Mouse (Mus musculus) C2C12 (cell line): ENCODE measurements around the gene Ccdc80. TPM values are rescaled to one million over a fixed set of nuclear protein-coding genes. Genes with fewer than 3 reads are reported as not detected.

Source experiments
- H3K27me3 ChIP-seq: one replicate; pipeline ENCODE4 v1.6.1; 2011; ENCODE audit not compliant: control insufficient read depth, insufficient read depth, insufficient read length
- H3K36me3 ChIP-seq: one replicate; pipeline ENCODE4 v1.6.1; 2011; ENCODE audit not compliant: control insufficient read depth, insufficient read depth
- H3K4me3 ChIP-seq: one replicate; pipeline ENCODE4 v1.5.1; 2011; ENCODE audit warnings: mild to moderate bottlenecking, control low read depth; ENCODE audit not compliant: poor library complexity, insufficient read depth, severe bottlenecking
- H3K79me2 ChIP-seq: one replicate; pipeline ENCODE4 v1.6.1; 2011; ENCODE audit not compliant: control insufficient read depth, insufficient read depth
- H3K79me3 ChIP-seq: one replicate; pipeline ENCODE4 v1.6.1; 2011; ENCODE audit warnings: low read depth, control low read depth
- H3ac ChIP-seq: one replicate; pipeline ENCODE3; 2011; ENCODE audit warnings: low read depth; ENCODE audit not compliant: control insufficient read depth, insufficient read length
- CEBPB ChIP-seq: IDR thresholded peaks from one replicate; pipeline ENCODE4 v1.6.1; 2011; ENCODE audit warnings: low read depth, mild to moderate bottlenecking, control low read depth, moderate library complexity
- CTCF ChIP-seq: IDR thresholded peaks from one replicate; pipeline ENCODE4 v1.5.1; 2011; ENCODE audit not compliant: control insufficient read depth, insufficient read depth, insufficient read length
- FOSL1 ChIP-seq: IDR thresholded peaks from one replicate; pipeline ENCODE4 v1.8.0; 2011; ENCODE audit warnings: mild to moderate bottlenecking, low read length; ENCODE audit not compliant: poor library complexity, insufficient read depth, severe bottlenecking
- MAX ChIP-seq: IDR thresholded peaks from one replicate; pipeline ENCODE4 v1.6.1; 2011; ENCODE audit warnings: mild to moderate bottlenecking, control low read depth
- MYOD1 ChIP-seq: IDR thresholded peaks from one replicate; pipeline ENCODE4 v1.6.1; 2011; ENCODE audit warnings: low read depth; ENCODE audit not compliant: control insufficient read depth, insufficient read length
- MYOG ChIP-seq: IDR thresholded peaks from one replicate; pipeline ENCODE4 v1.6.1; 2011; ENCODE audit not compliant: control insufficient read depth, insufficient read length; ENCODE audit errors: extremely low read depth
- USF1 ChIP-seq: IDR thresholded peaks from one replicate; pipeline ENCODE4 v1.6.1; 2011; ENCODE audit warnings: low read depth, mild to moderate bottlenecking, control low read depth, moderate library complexity
- polyA plus RNA-seq: library from polyadenylated mRNA; unstranded; fragments of >200 nt; fragmentation: generic; extraction: Trizol; gene quantifications from one replicate; pipeline ENCODE4 v1.2.1, GENCODE M21; 2012; ENCODE audit warnings: missing spikeins

Gene Ccdc80
- polyA plus RNA-seq, 1 experiment = 5.8 TPM

GRCm38 (mm10) chr16:45098886-45099210 is 5.6 kb downstream of the Ccdc80 start:
- Histone ChIP-seq H3K36me3 (no peaks in the 10 kb centered on the region), H3ac (no peak overlapping the region), H3K4me3 (no peak overlapping the region), H3K79me2 (no peaks in the 10 kb centered on the region), H3K27me3 (no peaks in the 10 kb centered on the region), H3K79me3 (no peaks in the 10 kb centered on the region)
- no peak for TF ChIP-seq MYOD1
- no peak for TF ChIP-seq USF1
- TF ChIP-seq FOSL1 = no peak
- no peak for TF ChIP-seq CEBPB
- no peak for TF ChIP-seq MAX
- TF ChIP-seq CTCF = no peak
- TF ChIP-seq MYOG = no peak

- H3K79me2 ChIP-seq = no peaks in the 10 kb centered on the region
- H3K36me3 ChIP-seq = no peaks in the 10 kb centered on the region
- no peak overlapping the region for H3ac ChIP-seq
- H3K4me3 ChIP-seq = no peak overlapping the region
- H3K79me3 ChIP-seq = no peaks in the 10 kb centered on the region
- TF ChIP-seq MAX (no peak), FOSL1 (no peak), CEBPB (no peak), MYOD1 (no peak), MYOG (no peak), USF1 (no peak), CTCF (no peak)
- no peaks in the 10 kb centered on the region for H3K27me3 ChIP-seq
These were observed 7.7 kb downstream of the Ccdc80 start for GRCm38 (mm10) chr16:45100892-45101291.

GRCm38 (mm10) chr16:45104993-45105392 is 11.8 kb downstream of the Ccdc80 start:
- no peak for TF ChIP-seq MAX
- no peak for TF ChIP-seq MYOD1
- no peak for TF ChIP-seq CEBPB
- no peak for TF ChIP-seq FOSL1
- no peak for TF ChIP-seq CTCF
- no peak for TF ChIP-seq MYOG
- TF ChIP-seq USF1 = no peak
- H3K79me2 ChIP-seq = no peaks in the 10 kb centered on the region

GRCm38 (mm10) chr16:45108203-45108878 is 15.1 kb downstream of the Ccdc80 start:
- Histone ChIP-seq H3ac (no peak overlapping the region), H3K79me3 (no peaks in the 10 kb centered on the region), H3K27me3 (no peaks in the 10 kb centered on the region), H3K79me2 (no peaks in the 10 kb centered on the region), H3K36me3 (no peaks in the 10 kb centered on the region), H3K4me3 (no peak overlapping the region)
- TF ChIP-seq CEBPB = no peak
- no peak for TF ChIP-seq MAX
- no peak for TF ChIP-seq MYOD1
- TF ChIP-seq USF1 = no peak
- no peak for TF ChIP-seq CTCF
- TF ChIP-seq FOSL1 = no peak
- TF ChIP-seq MYOG = no peak

More at GRCm38 (mm10) chr16:45104993-45105392, 11.8 kb downstream of the Ccdc80 start:
- no peaks in the 10 kb centered on the region for H3K36me3 ChIP-seq
- no peaks in the 10 kb centered on the region for H3K27me3 ChIP-seq
- no peak overlapping the region for H3ac ChIP-seq
- no peak overlapping the region for H3K4me3 ChIP-seq
- no peaks in the 10 kb centered on the region for H3K79me3 ChIP-seq

- Histone ChIP-seq H3K79me3 (no peaks in the 10 kb centered on the region), H3ac (no peak overlapping the region), H3K79me2 (no peaks in the 10 kb centered on the region), H3K27me3 (no peaks in the 10 kb centered on the region), H3K4me3 (no peak overlapping the region), H3K36me3 (no peaks in the 10 kb centered on the region)
- TF ChIP-seq CTCF (no peak), USF1 (no peak), FOSL1 (peak; percentile 68), MYOG (no peak), CEBPB (no peak), MAX (peak; percentile 47), MYOD1 (peak; percentile 6)
These were observed 17.3 kb downstream of the Ccdc80 start for GRCm38 (mm10) chr16:45110498-45110897.

GRCm38 (mm10) chr16:45117200-45117599 is 24.0 kb downstream of the Ccdc80 start:
- H3K79me3 ChIP-seq = no peaks in the 10 kb centered on the region
- TF ChIP-seq MYOD1 (no peak), FOSL1 (no peak), MYOG (no peak), MAX (no peak), USF1 (no peak), CTCF (no peak), CEBPB (no peak)
- H3ac ChIP-seq = no peak overlapping the region
- H3K27me3 ChIP-seq = no peaks in the 10 kb centered on the region
- no peaks in the 10 kb centered on the region for H3K79me2 ChIP-seq
- no peaks in the 10 kb centered on the region for H3K36me3 ChIP-seq
- H3K4me3 ChIP-seq = no peak overlapping the region
